Mouse (Mus musculus) limb, embryonic 11.5 days (tissue): ENCODE data around the gene Smyd2. TPM values are rescaled to one million over a fixed set of nuclear protein-coding genes. Genes with fewer than 3 reads are reported as not detected.
A peak's percentile ranks its signal among the peaks of the same experiment; 100 is the strongest.

ENCODE experiments used
- ATAC-seq: fragments of 200-750 bp; cut with Nextera tagmentation; 2 replicates; pipeline ENCODE4 v1.8.0; 2017; ENCODE audit warnings: low read depth; ENCODE audit not compliant: insufficient number of reproducible peaks, low FRiP score, low TSS enrichment
- DNase-seq: peaks from one replicate; pipeline ENCODE4 v3.0.0-alpha.2; 2015; ENCODE audit warnings: low spot score
- H3K27ac ChIP-seq: fragments of 300-500 bp; sonication (generic); replicated peaks from 2 replicates; pipeline ENCODE4 v1.5.1; 2014; ENCODE audit warnings: low read depth, mild to moderate bottlenecking, low read length
- H3K27me3 ChIP-seq: fragments of 300-500 bp; sonication (generic); 2 replicates; pipeline ENCODE4 v1.6.1; 2014; ENCODE audit warnings: mild to moderate bottlenecking, low read length, mixed read lengths; ENCODE audit not compliant: control insufficient read depth, insufficient read depth
- H3K36me3 ChIP-seq: fragments of 300-500 bp; sonication (generic); 2 replicates; pipeline ENCODE4 v1.6.1; 2014; ENCODE audit warnings: mild to moderate bottlenecking, low read length, moderate library complexity, mixed read lengths; ENCODE audit not compliant: control insufficient read depth, insufficient read depth
- H3K4me1 ChIP-seq: fragments of 300-500 bp; sonication (generic); 2 replicates; pipeline ENCODE4 v1.6.1; 2014; ENCODE audit warnings: low read length, mixed read lengths; ENCODE audit not compliant: control insufficient read depth, insufficient read depth
- H3K4me2 ChIP-seq: fragments of 300-500 bp; sonication (generic); 2 replicates; pipeline ENCODE4 v1.6.1; 2014; ENCODE audit warnings: low read depth, mild to moderate bottlenecking, moderate library complexity; ENCODE audit not compliant: severe bottlenecking
- H3K4me3 ChIP-seq: fragments of 300-500 bp; sonication (generic); 2 replicates; pipeline ENCODE4 v1.5.1; 2014; ENCODE audit warnings: low read depth, low read length
- H3K9ac ChIP-seq: fragments of 300-500 bp; sonication (generic); 2 replicates; pipeline ENCODE4 v1.6.1; 2014; ENCODE audit warnings: mild to moderate bottlenecking, low read length
- H3K9me3 ChIP-seq: fragments of 300-500 bp; sonication (generic); 2 replicates; pipeline ENCODE4 v1.6.1; 2016; ENCODE audit warnings: low read length; ENCODE audit not compliant: control insufficient read depth
- WGBS: fragments of 180-500 bp; shearing (Covaris S2); extraction: QIAGEN DNeasy Blood & Tissue Kit; methylation state at CpG from one replicate; pipeline ENCODE4 v1.1.7; 2014; 5-methylcytosine and 5-hydroxymethylcytosine counted together
- polyA plus RNA-seq: library from polyadenylated mRNA; unstranded; fragments of >200 nt; fragmentation: Nextera tagmentation; extraction: Ambion mirVana; gene quantifications from 2 replicates; pipeline ENCODE4 v1.2.1, GENCODE M21; 2014

Smyd2 gene
- polyA plus RNA-seq, 1 experiment from 2014 or later, result 71.8 TPM

DNA sequence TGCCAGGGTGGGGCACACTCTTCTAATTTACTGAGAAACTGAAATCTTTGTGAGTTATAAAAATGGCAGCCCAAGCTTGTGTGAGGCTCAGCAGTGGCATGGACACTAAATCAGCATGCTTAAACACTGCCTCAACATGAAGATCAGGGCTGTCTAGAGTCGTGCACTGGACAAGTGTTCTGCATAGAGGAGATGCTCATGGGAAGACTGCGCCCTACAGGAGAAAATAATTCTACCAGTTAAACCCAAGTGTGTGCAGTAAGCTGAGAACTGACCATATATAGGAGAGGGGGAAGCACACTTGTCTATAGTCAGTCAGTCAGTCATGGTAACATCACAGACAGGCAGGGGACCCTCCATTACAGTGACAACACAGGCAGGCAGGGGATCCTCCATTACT lies 43.0 kb downstream of the Smyd2 start:
- H3K4me1 ChIP-seq, result peaks cover 9% of the 10 kb centered on the region; the same call in 1 of the 2 replicates
- no peak overlapping the region for H3K27ac ChIP-seq
- DNase-seq (no peak), ATAC-seq (0 out of 2 replicates have a peak, but pooled peaks have one; percentile 3)
- H3K36me3 ChIP-seq, result no peaks in the 10 kb centered on the region
- 76% methylated on average over 2 of the region's 2 CpGs for WGBS
- no peaks in the 10 kb centered on the region for H3K27me3 ChIP-seq
- no peaks in the 10 kb centered on the region for H3K9me3 ChIP-seq
- no peak overlapping the region for H3K4me2 ChIP-seq
- H3K9ac ChIP-seq, result no peak overlapping the region
- H3K4me3 ChIP-seq, result no peak overlapping the region

DNA sequence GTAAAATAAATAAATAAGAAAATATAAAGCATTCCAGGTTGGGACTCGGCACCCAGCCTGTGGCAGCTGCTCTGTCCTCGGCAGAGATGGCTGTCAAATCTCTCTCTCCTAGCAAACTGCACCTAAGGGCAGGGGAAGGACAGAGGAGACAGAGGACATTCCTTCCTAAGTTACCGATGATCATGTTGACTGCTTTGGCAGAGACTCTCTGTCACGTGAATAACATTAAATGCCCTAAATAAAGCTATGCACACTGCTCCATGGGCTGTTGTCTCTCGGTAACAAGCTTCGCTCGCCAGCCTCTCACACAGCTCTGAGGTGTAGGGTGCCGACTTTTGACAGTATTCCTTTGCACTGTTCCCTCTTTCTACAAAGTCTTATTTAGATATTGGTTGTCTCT lies 46.0 kb downstream of the Smyd2 start:
- ATAC-seq, result no peak
- H3K4me1 ChIP-seq, result peaks cover 9% of the 10 kb centered on the region; the same call in 1 of the 2 replicates
- no peak overlapping the region for H3K4me3 ChIP-seq
- no peaks in the 10 kb centered on the region for H3K9me3 ChIP-seq
- WGBS, result 69% methylated on average over 8 of the region's 8 CpGs
- no peak overlapping the region for H3K4me2 ChIP-seq
- no peaks in the 10 kb centered on the region for H3K27me3 ChIP-seq
- H3K27ac ChIP-seq, result no peak overlapping the region
- H3K9ac ChIP-seq, result no peak overlapping the region
- H3K36me3 ChIP-seq, result no peaks in the 10 kb centered on the region
- no peak for DNase-seq

DNA sequence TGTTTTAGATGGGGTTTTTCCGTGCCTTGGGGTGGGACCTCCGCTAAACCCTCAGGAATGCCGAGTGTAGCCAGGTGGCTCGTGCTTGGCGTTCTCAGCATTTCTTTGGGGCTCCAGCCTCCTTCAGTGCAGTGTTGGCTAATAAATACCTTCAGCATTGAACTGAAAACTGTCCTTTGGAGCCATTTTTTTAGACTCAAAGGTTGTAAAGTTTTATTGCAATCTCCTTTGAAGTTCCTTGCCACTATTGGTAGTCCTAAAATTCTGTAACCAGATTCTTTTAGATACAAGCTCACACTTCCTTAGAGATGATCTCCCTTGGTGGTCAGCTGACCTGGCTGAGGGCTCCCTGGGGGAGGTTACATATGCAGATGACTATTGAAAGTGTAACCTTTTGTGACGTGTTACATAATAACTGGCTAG lies 46.7 kb downstream of the Smyd2 start:
- H3K4me2 ChIP-seq, result no peak overlapping the region
- H3K9me3 ChIP-seq, result no peaks in the 10 kb centered on the region
- no peak for ATAC-seq
- H3K36me3 ChIP-seq, result no peaks in the 10 kb centered on the region
- no peaks in the 10 kb centered on the region for H3K27me3 ChIP-seq
- no peak overlapping the region for H3K4me3 ChIP-seq
- H3K27ac ChIP-seq, result no peak overlapping the region
- peaks cover 9% of the 10 kb centered on the region; the same call in 1 of the 2 replicates for H3K4me1 ChIP-seq
- WGBS, result 8% methylated on average over 6 of the region's 6 CpGs
- H3K9ac ChIP-seq, result no peak overlapping the region
- no peak for DNase-seq

DNA sequence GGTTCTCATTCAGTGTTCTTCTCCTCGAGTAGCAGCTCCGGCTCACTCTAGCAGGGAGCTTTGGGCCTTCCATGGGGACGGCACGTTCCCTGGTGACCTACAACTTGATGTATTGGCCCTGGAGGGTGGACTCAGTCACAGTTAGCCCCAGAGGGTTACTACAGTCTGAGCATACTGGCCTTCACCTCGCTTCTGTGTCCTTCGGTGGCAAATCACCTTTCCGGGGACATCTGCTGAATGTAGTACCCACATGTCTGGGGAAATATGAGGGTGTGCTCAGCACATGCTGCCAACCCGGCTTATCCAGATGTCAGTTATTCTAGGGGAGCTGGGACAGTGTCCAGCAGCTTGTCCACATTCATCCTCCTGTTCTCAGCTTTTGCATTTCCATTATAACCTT lies 48.6 kb downstream of the Smyd2 start:
- no peaks in the 10 kb centered on the region for H3K27me3 ChIP-seq
- H3K4me3 ChIP-seq, result no peak overlapping the region
- ATAC-seq, result no peak
- no peak overlapping the region for H3K9ac ChIP-seq
- peaks cover 9% of the 10 kb centered on the region; the same call in 1 of the 2 replicates for H3K4me1 ChIP-seq
- WGBS, result 85% methylated on average over 8 of the region's 8 CpGs
- no peaks in the 10 kb centered on the region; the same call in 1 of the 2 replicates for H3K36me3 ChIP-seq
- no peak for DNase-seq
- H3K4me2 ChIP-seq, result no peak overlapping the region
- no peak overlapping the region for H3K27ac ChIP-seq
- H3K9me3 ChIP-seq, result no peaks in the 10 kb centered on the region; the same call in 1 of the 2 replicates

DNA sequence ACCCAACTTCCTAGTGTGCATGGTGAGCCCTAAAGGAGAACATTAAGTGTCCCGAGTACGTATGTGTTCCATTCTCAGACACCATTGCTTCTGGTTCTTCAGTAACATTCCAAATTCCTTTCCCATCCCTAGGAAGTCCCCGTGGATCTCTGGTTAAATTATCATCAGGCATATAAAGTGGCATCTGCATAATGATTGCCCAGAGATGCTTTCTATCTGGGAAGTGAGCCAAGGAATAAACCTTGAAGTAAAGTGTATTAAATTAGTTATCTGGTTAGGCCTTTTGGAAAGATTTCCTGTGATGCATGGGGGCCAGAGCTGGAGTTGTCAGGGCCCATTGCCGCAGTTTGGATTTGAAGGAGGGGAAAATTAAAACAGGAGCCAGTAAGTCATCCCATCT lies 50.1 kb downstream of the Smyd2 start:
- Histone ChIP-seq H3K9me3 (no peaks in the 10 kb centered on the region; the same call in 1 of the 2 replicates), H3K36me3 (no peaks in the 10 kb centered on the region; the same call in 1 of the 2 replicates), H3K4me2 (no peak overlapping the region), H3K9ac (no peak overlapping the region), H3K4me3 (no peak overlapping the region), H3K27ac (no peak overlapping the region), H3K4me1 (peaks cover 9% of the 10 kb centered on the region; the same call in 1 of the 2 replicates), H3K27me3 (no peaks in the 10 kb centered on the region)
- no peak for ATAC-seq
- WGBS, result 94% methylated on average over 4 of the region's 4 CpGs
- DNase-seq, result no peak

DNA sequence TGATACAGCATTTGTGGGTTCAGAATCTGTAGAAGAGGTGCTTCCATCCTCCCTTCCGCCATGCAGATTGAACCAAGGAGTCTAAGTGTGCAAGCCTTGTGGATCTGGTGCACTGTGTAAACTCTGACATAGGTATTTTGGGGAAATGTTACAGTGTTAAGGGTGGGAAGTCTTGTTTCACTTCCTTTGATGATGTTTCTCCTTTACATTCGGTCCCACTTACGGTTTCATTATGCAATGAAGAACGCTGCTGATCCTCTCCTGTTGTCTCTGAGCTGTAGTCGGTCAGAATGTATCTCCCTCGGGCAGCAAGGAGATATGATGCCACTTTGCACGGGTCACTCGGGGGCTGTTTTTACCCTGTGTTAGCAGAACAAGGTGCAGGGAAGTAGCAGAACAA lies 50.5 kb downstream of the Smyd2 start:
- Histone ChIP-seq H3K27me3 (no peaks in the 10 kb centered on the region), H3K9me3 (no peaks in the 10 kb centered on the region; the same call in 1 of the 2 replicates), H3K9ac (no peak overlapping the region), H3K4me1 (peaks cover 9% of the 10 kb centered on the region; the same call in 1 of the 2 replicates), H3K4me3 (no peak overlapping the region), H3K4me2 (no peak overlapping the region), H3K36me3 (no peaks in the 10 kb centered on the region; the same call in 1 of the 2 replicates), H3K27ac (no peak overlapping the region)
- no peak for ATAC-seq
- 91% methylated on average over 8 of the region's 8 CpGs for WGBS
- no peak for DNase-seq

DNA sequence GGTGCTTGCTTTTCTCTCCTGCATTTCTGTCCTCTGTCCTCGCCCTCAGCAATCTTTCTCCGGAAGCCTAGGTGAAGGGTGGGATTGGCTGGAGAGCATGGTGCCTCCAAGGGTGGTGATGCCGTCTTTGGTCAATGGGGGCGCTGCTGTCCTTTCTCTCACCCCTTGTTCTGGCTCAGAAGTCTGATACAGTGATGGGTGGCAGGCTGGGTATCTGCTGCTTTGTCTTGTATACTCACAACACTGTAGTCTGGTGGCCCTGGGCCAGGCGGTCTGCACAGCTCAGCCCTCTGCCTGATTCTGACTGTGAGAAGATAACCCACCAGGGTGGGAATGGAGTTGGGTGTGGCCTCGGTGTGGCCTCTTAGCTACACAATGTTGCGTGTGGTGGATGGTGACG lies 51.6 kb downstream of the Smyd2 start:
- Histone ChIP-seq H3K27ac (no peak overlapping the region), H3K4me1 (peaks cover 9% of the 10 kb centered on the region; the same call in 1 of the 2 replicates), H3K4me2 (no peak overlapping the region), H3K9ac (no peak overlapping the region), H3K9me3 (no peaks in the 10 kb centered on the region; the same call in 1 of the 2 replicates), H3K4me3 (no peak overlapping the region), H3K36me3 (no peaks in the 10 kb centered on the region; the same call in 1 of the 2 replicates), H3K27me3 (no peaks in the 10 kb centered on the region)
- ATAC-seq (no peak), DNase-seq (no peak)
- WGBS, result 85% methylated on average over 8 of the region's 8 CpGs

DNA sequence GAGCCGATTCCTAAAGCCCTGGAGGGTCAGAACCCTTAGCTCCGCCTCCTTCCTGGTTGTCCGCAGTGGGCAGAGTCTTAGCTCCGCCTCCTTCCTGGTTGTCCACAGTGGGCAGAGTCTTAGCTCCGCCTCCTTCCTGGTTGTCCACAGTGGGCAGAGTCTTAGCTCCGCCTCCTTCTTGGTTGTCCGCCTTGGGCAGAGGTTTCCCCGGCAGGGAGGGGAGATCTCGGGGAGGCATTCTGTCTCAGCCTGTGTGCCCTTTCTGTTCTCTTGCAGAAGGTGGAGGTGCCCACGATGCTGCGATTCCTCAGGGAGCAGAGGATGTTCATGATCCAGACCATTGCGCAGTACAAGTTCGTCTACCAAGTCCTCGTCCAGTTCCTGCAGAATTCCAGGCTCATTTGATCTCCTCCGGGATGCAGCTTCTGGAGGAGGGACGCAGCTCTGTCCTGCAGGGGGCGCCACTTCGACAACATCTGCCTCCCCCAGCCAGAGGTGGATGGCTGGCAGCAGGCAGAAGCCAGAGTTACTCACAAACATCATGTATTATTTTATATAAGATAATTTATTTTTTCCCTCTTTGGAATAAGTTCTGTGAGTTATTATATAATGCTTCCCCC lies 52.4 kb downstream of the Smyd2 start:
- Histone ChIP-seq H3K4me1 (peaks cover 1% of the 10 kb centered on the region; the same call in 1 of the 2 replicates), H3K9me3 (no peaks in the 10 kb centered on the region; the same call in 1 of the 2 replicates), H3K9ac (no peak overlapping the region), H3K4me3 (no peak overlapping the region), H3K27me3 (no peaks in the 10 kb centered on the region), H3K36me3 (no peaks in the 10 kb centered on the region; the same call in 1 of the 2 replicates), H3K4me2 (no peak overlapping the region), H3K27ac (no peak overlapping the region)
- no peak for DNase-seq
- ATAC-seq, result no peak
- 89% methylated on average over 18 of the region's 18 CpGs for WGBS
